Mouse (Mus musculus) CH12.LX (cell line): ENCODE measurements around the gene Fkbp9. TPM values are rescaled to one million over a fixed set of nuclear protein-coding genes. Genes with fewer than 3 reads are reported as not detected.

ENCODE experiments used
- DNase-seq: peaks from one replicate; pipeline ENCODE4 v3.0.0-alpha.2; 2013; ENCODE audit errors: extremely low read depth
- H3K27ac ChIP-seq: 2 replicates; pipeline ENCODE4 v1.5.1; 2012; ENCODE audit warnings: low read depth, mild to moderate bottlenecking, control low read depth, moderate library complexity; ENCODE audit not compliant: insufficient read depth
- H3K27me3 ChIP-seq: replicated peaks from 2 replicates; pipeline ENCODE3; 2012; ENCODE audit warnings: inconsistent platforms
- H3K36me3 ChIP-seq, 2 experiments: replicated peaks in 1 of 2; 2 replicates each; pipeline versions ENCODE3 to v1.6.1; 2012; ENCODE audit warnings: inconsistent platforms in 1 of 2, low read length in 1 of 2, mild to moderate bottlenecking in 1 of 2, mixed read lengths in 1 of 2, moderate library complexity in 1 of 2; ENCODE audit not compliant: control insufficient read depth in 1 of 2, insufficient read depth in 1 of 2
- H3K4me1 ChIP-seq, 2 experiments: 2 replicates each; pipeline ENCODE4 v1.6.1; 2012; ENCODE audit warnings: inconsistent platforms in 1 of 2, moderate library complexity in 1 of 2; ENCODE audit not compliant: insufficient read depth in 2 of 2, control insufficient read depth in 1 of 2
- H3K4me2 ChIP-seq: 2 replicates; pipeline ENCODE4 v1.6.1; 2012; ENCODE audit warnings: low read depth, mild to moderate bottlenecking, control low read depth; ENCODE audit not compliant: poor library complexity, insufficient read depth, severe bottlenecking
- H3K4me3 ChIP-seq, 3 experiments: fragments of 150-350 bp in 1 of 3; sonication (generic) in 1 of 3; replicated peaks in 1 of 3; 2 replicates each; pipeline versions ENCODE3 to v1.5.1; 2011 to 2012; ENCODE audit warnings: low read depth in 2 of 3, low read length in 2 of 3, mild to moderate bottlenecking in 2 of 3, moderate library complexity in 2 of 3, control low read depth in 1 of 3, improper control_type of control experiment in 1 of 3, inconsistent platforms in 1 of 3, mixed read lengths in 1 of 3; ENCODE audit not compliant: poor library complexity in 1 of 3
- H3K79me2 ChIP-seq: replicated peaks from 2 replicates; pipeline ENCODE4 v1.6.1; 2012; ENCODE audit warnings: mild to moderate bottlenecking, moderate library complexity; ENCODE audit not compliant: control insufficient read depth, poor library complexity, insufficient read depth, severe bottlenecking; ENCODE audit errors: extremely low read depth
- H3K9ac ChIP-seq: 2 replicates; pipeline ENCODE4 v1.6.1; 2012; ENCODE audit warnings: low read depth, mild to moderate bottlenecking, control low read depth, moderate library complexity; ENCODE audit not compliant: insufficient read depth
- H3K9me3 ChIP-seq: replicated peaks from 2 replicates; pipeline ENCODE3; 2012; ENCODE audit warnings: low read length, inconsistent platforms, mixed read lengths
- BHLHE40 ChIP-seq: IDR thresholded peaks from 2 replicates; pipeline ENCODE4 v1.6.1; 2011; ENCODE audit warnings: mild to moderate bottlenecking, low read depth, low read length, improper control_type of control experiment
- ELF1 ChIP-seq: IDR thresholded peaks from 2 replicates; pipeline ENCODE4 v1.6.1; 2014; ENCODE audit warnings: low read depth, mild to moderate bottlenecking, inconsistent platforms, low read length, improper control_type of control experiment
- EP300 ChIP-seq: IDR thresholded peaks from 2 replicates; pipeline ENCODE4 v1.6.1; 2011; ENCODE audit warnings: low read length, improper control_type of control experiment
- ETS1 ChIP-seq: conservative IDR thresholded peaks from 2 replicates; pipeline ENCODE4 v1.6.1; 2012; ENCODE audit warnings: low read depth, mild to moderate bottlenecking, inconsistent platforms, low read length, improper control_type of control experiment, moderate library complexity
- IRF4 ChIP-seq: IDR thresholded peaks from 2 replicates; pipeline ENCODE4 v1.6.1; 2014; ENCODE audit warnings: low read depth, mild to moderate bottlenecking, inconsistent platforms, low read length, improper control_type of control experiment
- JUN ChIP-seq: IDR thresholded peaks from 2 replicates; pipeline ENCODE4 v1.6.1; 2011; ENCODE audit warnings: low read depth, mild to moderate bottlenecking, low read length, improper control_type of control experiment, moderate library complexity; ENCODE audit not compliant: insufficient read depth
- JUND ChIP-seq: conservative IDR thresholded peaks from 2 replicates; pipeline ENCODE4 v1.6.1; 2011; ENCODE audit warnings: low read depth, low read length, improper control_type of control experiment
- MAFK ChIP-seq: IDR thresholded peaks from 2 replicates; pipeline ENCODE4 v1.6.1; 2011; ENCODE audit warnings: low read length, improper control_type of control experiment; ENCODE audit not compliant: insufficient replicate concordance
- MEF2A ChIP-seq: IDR thresholded peaks from 2 replicates; pipeline ENCODE4 v1.6.1; 2014; ENCODE audit warnings: low read depth, mild to moderate bottlenecking, inconsistent platforms, low read length, improper control_type of control experiment, borderline replicate concordance
- MXI1 ChIP-seq: IDR thresholded peaks from 2 replicates; pipeline ENCODE4 v1.6.1; 2011; ENCODE audit warnings: mild to moderate bottlenecking, low read depth, low read length, improper control_type of control experiment
- NELFE ChIP-seq: IDR thresholded peaks from 2 replicates; pipeline ENCODE4 v1.6.1; 2011; ENCODE audit warnings: low read depth, low read length, improper control_type of control experiment
- PAX5 ChIP-seq: IDR thresholded peaks from 2 replicates; pipeline ENCODE4 v1.6.1; 2012; ENCODE audit warnings: low read length, inconsistent platforms, mixed read lengths
- RAD21 ChIP-seq: IDR thresholded peaks from 2 replicates; pipeline ENCODE4 v1.6.1; 2011; ENCODE audit warnings: low read depth, mild to moderate bottlenecking, low read length, improper control_type of control experiment, moderate library complexity
- RCOR1 ChIP-seq: conservative IDR thresholded peaks from 2 replicates; pipeline ENCODE4 v1.6.1; 2012; ENCODE audit warnings: low read depth, mild to moderate bottlenecking, inconsistent platforms, low read length, improper control_type of control experiment
- SIN3A ChIP-seq: IDR thresholded peaks from 2 replicates; pipeline ENCODE4 v1.6.1; 2012; ENCODE audit warnings: low read length, improper control_type of control experiment, inconsistent platforms
- SMC3 ChIP-seq: IDR thresholded peaks from 2 replicates; pipeline ENCODE4 v1.6.1; 2011; ENCODE audit warnings: low read depth, low read length, improper control_type of control experiment
- UBTF ChIP-seq: IDR thresholded peaks from 2 replicates; pipeline ENCODE4 v1.6.1; 2012; ENCODE audit warnings: low read depth, mild to moderate bottlenecking, inconsistent platforms, low read length, improper control_type of control experiment, moderate library complexity
- USF1 ChIP-seq: IDR thresholded peaks from 2 replicates; pipeline ENCODE4 v1.6.1; 2014; ENCODE audit warnings: low read depth, mild to moderate bottlenecking, inconsistent platforms, low read length, improper control_type of control experiment
- USF2 ChIP-seq: conservative IDR thresholded peaks from 2 replicates; pipeline ENCODE4 v1.6.1; 2011; ENCODE audit warnings: low read depth, low read length, improper control_type of control experiment
- ZC3H11A ChIP-seq: IDR thresholded peaks from 2 replicates; pipeline ENCODE4 v1.6.1; 2012; ENCODE audit warnings: low read depth, mild to moderate bottlenecking, inconsistent platforms, low read length, improper control_type of control experiment
- dilution Hi-C: fragments of 300-500 bp; cut with MboI; formaldehyde crosslinking; loops from 2 replicates; pipeline ENCODE4 v1.14.3; 2020; ENCODE audit warnings: low sequenced_read_pairs; ENCODE audit not compliant: extremely low pct_unique_long_range_greater_than_20kb, extremely low pct_ligation_motif_present
- in situ Hi-C: fragments of 300-500 bp; cut with MboI; formaldehyde crosslinking; loops from 3 replicates; pipeline ENCODE4 v1.14.3; 2019; ENCODE audit warnings: low sequenced_read_pairs, low pct_ligation_motif_present, low pct_unique_long_range_greater_than_20kb, mixed read lengths
- polyA plus RNA-seq: library from polyadenylated mRNA; unstranded; fragments of >175 nt; gene quantifications from 2 replicates; pipeline ENCODE4 v1.2.1, GENCODE M21; 2012; ENCODE audit warnings: low read depth; ENCODE audit not compliant: insufficient read length
- total RNA-seq, 2 experiments: library from RNA; depleted of rRNA; stranded (reverse); fragments of 300-350 nt in 1 of 2; fragments of >200 nt in 1 of 2; gene quantifications; 2 replicates each; pipeline ENCODE4 v1.2.3; 2012 to 2014

Fkbp9 gene
- total and polyA plus RNA-seq, 3 experiments = 0.07 to 1.7 TPM; not detected in 1

- peaks cover 9% of the 10 kb centered on the region; the same call in 1 of the 2 replicates for H3K79me2 ChIP-seq
- H3K36me3 ChIP-seq = peaks cover 0 to 3% of the 10 kb centered on the region in 2 experiments
- peaks cover 0 to 13% of the 10 kb centered on the region in 2 experiments; a peak in 1 of 4 replicates for H3K4me1 ChIP-seq
- in situ Hi-C loops = loop anchor here (10.0 kb wide), 1 partner anchor 100 kb away; no protein-coding TSS in a partner anchor
- H3K9me3 ChIP-seq = no peaks in the 10 kb centered on the region
- no peak overlapping the region for H3K27ac ChIP-seq
- dilution Hi-C loops = no loop called here
- no peak overlapping the region for H3K9ac ChIP-seq
- no peaks in the 10 kb centered on the region for H3K27me3 ChIP-seq
- no peak overlapping the region for H3K4me3 ChIP-seq
- no peak for DNase-seq
- no peak for TF ChIP-seq MXI1
- no peak for TF ChIP-seq RCOR1
- TF ChIP-seq ELF1 = no peak
- TF ChIP-seq BHLHE40 = no peak
- TF ChIP-seq SIN3A = no peak
- TF ChIP-seq UBTF = no peak
- no peak for TF ChIP-seq MEF2A
- no peak overlapping the region for H3K4me2 ChIP-seq
Measured at GRCm38 (mm10) chr6:56904982-56905381, 73.1 kb downstream of the Fkbp9 start.

- peaks cover 9% of the 10 kb centered on the region; the same call in 1 of the 2 replicates for H3K79me2 ChIP-seq
- H3K4me2 ChIP-seq = no peak overlapping the region
- dilution Hi-C loops (no loop called here), in situ Hi-C loops (loop anchor here (10.0 kb wide), 1 partner anchor 101 kb away; no protein-coding TSS in a partner anchor)
- H3K27me3 ChIP-seq = no peaks in the 10 kb centered on the region
- no peaks in the 10 kb centered on the region for H3K9me3 ChIP-seq
- TF ChIP-seq USF2 (no peak), PAX5 (no peak), JUN (no peak), JUND (no peak), ETS1 (no peak), USF1 (no peak), IRF4 (no peak), MEF2A (no peak), NELFE (no peak), MAFK (no peak), RAD21 (no peak), MXI1 (no peak), SMC3 (no peak), EP300 (no peak), SIN3A (no peak), ZC3H11A (no peak)
- DNase-seq = no peak
- H3K27ac ChIP-seq = no peak overlapping the region
- no peak overlapping the region for H3K4me3 ChIP-seq
- H3K36me3 ChIP-seq = peaks cover 0 to 3% of the 10 kb centered on the region in 2 experiments
- H3K9ac ChIP-seq = no peak overlapping the region
- peaks cover 0 to 10% of the 10 kb centered on the region in 2 experiments; a peak in 1 of 4 replicates for H3K4me1 ChIP-seq
Measured at GRCm38 (mm10) chr6:56905486-56905885, 73.6 kb downstream of the Fkbp9 start.
